Mouse (Mus musculus) small intestine, adult 2 months (tissue): ENCODE measurements around the gene Krtap8-1. TPM values are rescaled to one million over a fixed set of nuclear protein-coding genes. Genes with fewer than 3 reads are reported as not detected.

Experiments
- H3K27ac ChIP-seq: fragments of 200-500 bp; 2 replicates; pipeline ENCODE4 v1.5.1; 2012; ENCODE audit warnings: low read depth, low read length, control low read depth, inconsistent platforms; ENCODE audit not compliant: insufficient read depth
- H3K27me3 ChIP-seq: fragments of 200-500 bp; 2 replicates; pipeline ENCODE4 v1.6.1; 2012; ENCODE audit warnings: mild to moderate bottlenecking, moderate library complexity, low read length, inconsistent platforms; ENCODE audit not compliant: control insufficient read depth, insufficient read depth
- H3K36me3 ChIP-seq: fragments of 200-500 bp; 2 replicates; pipeline ENCODE4 v1.6.1; 2012; ENCODE audit warnings: mild to moderate bottlenecking, low read length, control low read depth, inconsistent platforms; ENCODE audit not compliant: control insufficient read depth, insufficient read depth
- H3K4me1 ChIP-seq: fragments of 200-500 bp; 2 replicates; pipeline ENCODE4 v1.6.1; 2012; ENCODE audit warnings: low read length, inconsistent platforms, mixed read lengths; ENCODE audit not compliant: control insufficient read depth, insufficient read depth, insufficient read length
- H3K4me3 ChIP-seq: fragments of 200-500 bp; 2 replicates; pipeline ENCODE4 v1.5.1; 2012; ENCODE audit warnings: low read depth, mild to moderate bottlenecking, control low read depth, inconsistent platforms, low read length, moderate library complexity
- CTCF ChIP-seq: fragments of 200-500 bp; IDR thresholded peaks from 2 replicates; pipeline ENCODE4 v1.5.1; 2012; ENCODE audit warnings: low read depth, mild to moderate bottlenecking, control low read depth, inconsistent platforms, low read length, moderate library complexity, mixed read lengths; ENCODE audit not compliant: insufficient replicate concordance, insufficient read length; ENCODE audit errors: extremely low read depth
- POLR2A ChIP-seq: fragments of 200-500 bp; IDR thresholded peaks from 2 replicates; pipeline ENCODE4 v1.6.1; 2012; ENCODE audit warnings: low read depth, mild to moderate bottlenecking, control low read depth, inconsistent platforms, low read length, moderate library complexity
- WGBS: fragments of 180-500 bp; shearing (Covaris S2); methylation state at CpG from one replicate; pipeline ENCODE4 v1.1.7; 2018; 5-methylcytosine and 5-hydroxymethylcytosine counted together
- polyA plus RNA-seq: library from polyadenylated mRNA; depleted of rRNA; stranded (reverse); fragments of >200 nt; gene quantifications from 2 replicates; pipeline ENCODE4 v1.2.3, GENCODE M21; 2012; rRNA removed

The Krtap8-1 gene
- polyA plus RNA-seq, result not detected in 2 replicates

GRCm38 (mm10) chr16:89487852-89488251 lies at the start of gene Krtap8-1:
Krtap8-1 (minus strand) TSS chr16:89487952.
- Histone ChIP-seq H3K4me1 (no peaks in the 10 kb centered on the region), H3K27ac (no peak within 1 kb of the TSS), H3K36me3 (no peaks in the 10 kb centered on the region), H3K4me3 (no peak within 1 kb of the TSS), H3K27me3 (no peaks in the 10 kb centered on the region)
- WGBS, result 81% methylated on average over 7 of the region's 7 CpGs
- TF ChIP-seq CTCF (no peak), POLR2A (no peak)

- Histone ChIP-seq H3K4me3 (no peak overlapping the region), H3K36me3 (no peaks in the 10 kb centered on the region), H3K27me3 (no peaks in the 10 kb centered on the region), H3K27ac (no peak overlapping the region), H3K4me1 (no peaks in the 10 kb centered on the region)
- 92% methylated on average over 6 of the region's 6 CpGs for WGBS
- no peak for TF ChIP-seq POLR2A
- TF ChIP-seq CTCF, result no peak
Measured at GRCm38 (mm10) chr16:89537349-89537748, 49.6 kb upstream of the Krtap8-1 start.

DNA sequence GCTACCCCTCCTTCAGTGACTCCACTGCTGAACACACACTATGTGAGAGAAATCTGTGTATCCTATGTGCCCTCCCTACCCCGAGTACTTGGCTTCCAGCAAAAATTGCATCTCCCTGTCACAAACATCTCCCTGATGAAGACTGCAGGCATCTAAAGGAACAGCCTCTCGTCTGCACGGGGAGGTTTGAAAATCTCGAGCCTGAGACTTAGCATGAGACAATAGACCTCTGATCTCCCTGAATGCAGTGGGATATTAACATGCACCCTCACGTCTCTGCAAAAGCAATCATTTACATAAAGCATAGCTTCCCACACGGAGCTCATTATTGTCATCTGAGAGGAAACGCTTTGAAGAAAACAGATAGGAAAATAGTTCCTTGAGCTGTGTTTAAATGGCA lies 42.8 kb upstream of the Krtap8-1 start:
- Histone ChIP-seq H3K36me3 (no peaks in the 10 kb centered on the region), H3K4me3 (no peak overlapping the region), H3K27me3 (no peaks in the 10 kb centered on the region), H3K27ac (no peak overlapping the region), H3K4me1 (no peaks in the 10 kb centered on the region)
- WGBS, result 32% methylated on average over 7 of the region's 7 CpGs
- TF ChIP-seq POLR2A, result no peak
- TF ChIP-seq CTCF, result no peak

DNA sequence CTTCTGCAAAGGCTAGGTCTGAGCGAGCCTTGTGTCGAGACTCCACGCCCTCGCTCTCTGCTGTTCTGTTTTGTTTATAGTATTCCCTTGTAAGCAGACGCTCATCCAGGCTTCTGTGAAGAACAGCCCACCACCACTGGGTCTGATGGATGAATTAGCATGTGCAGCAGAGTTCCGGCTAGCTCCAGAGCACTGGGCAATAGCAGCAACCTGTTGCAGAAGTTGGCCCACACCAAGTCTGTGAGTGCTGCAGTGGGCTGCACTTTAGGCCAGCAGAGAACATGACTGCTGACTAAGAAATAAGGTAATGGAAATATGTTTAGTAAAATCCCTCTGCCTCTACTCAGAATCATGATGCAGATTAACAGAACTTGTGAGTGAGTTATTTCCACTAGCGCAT lies 42.1 kb upstream of the Krtap8-1 start:
- Histone ChIP-seq H3K27me3 (no peaks in the 10 kb centered on the region), H3K27ac (no peak overlapping the region), H3K36me3 (no peaks in the 10 kb centered on the region), H3K4me1 (no peaks in the 10 kb centered on the region), H3K4me3 (no peak overlapping the region)
- WGBS, result 66% methylated on average over 7 of the region's 7 CpGs
- TF ChIP-seq CTCF, result no peak

DNA sequence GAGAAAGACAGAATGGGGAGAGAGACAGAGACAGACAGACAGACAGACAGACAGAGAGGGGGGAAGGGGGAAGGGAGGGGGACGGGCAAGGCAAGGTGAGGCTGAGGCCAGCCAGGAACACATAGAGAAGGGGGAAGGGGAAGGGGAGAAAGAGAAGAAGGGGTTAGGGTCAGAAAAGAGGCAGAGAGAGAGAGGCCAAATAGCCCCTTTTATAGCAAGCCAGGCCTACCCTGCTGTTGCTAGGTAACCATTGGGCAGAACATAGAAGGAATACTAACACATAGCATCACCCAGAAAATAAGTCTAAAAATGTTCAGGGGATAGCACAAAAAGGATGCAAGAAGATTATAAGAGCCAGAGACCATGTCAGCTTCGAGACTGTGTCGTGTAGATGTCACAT lies 40.6 kb upstream of the Krtap8-1 start:
- H3K36me3 ChIP-seq, result no peaks in the 10 kb centered on the region
- no peaks in the 10 kb centered on the region for H3K4me1 ChIP-seq
- no peaks in the 10 kb centered on the region for H3K27me3 ChIP-seq
- no peak overlapping the region for H3K4me3 ChIP-seq
- no peak overlapping the region for H3K27ac ChIP-seq
- no peak for TF ChIP-seq POLR2A
- no peak for TF ChIP-seq CTCF
- WGBS, result 82% methylated on average over 3 of the region's 3 CpGs

GRCm38 (mm10) chr16:89520996-89521395 lies 33.2 kb upstream of the Krtap8-1 start:
- Histone ChIP-seq H3K4me1 (no peaks in the 10 kb centered on the region), H3K27me3 (no peaks in the 10 kb centered on the region), H3K4me3 (no peak overlapping the region), H3K27ac (no peak overlapping the region), H3K36me3 (no peaks in the 10 kb centered on the region)
- TF ChIP-seq POLR2A, result no peak
- no peak for TF ChIP-seq CTCF
- 91% methylated on average over 4 of the region's 4 CpGs for WGBS

DNA sequence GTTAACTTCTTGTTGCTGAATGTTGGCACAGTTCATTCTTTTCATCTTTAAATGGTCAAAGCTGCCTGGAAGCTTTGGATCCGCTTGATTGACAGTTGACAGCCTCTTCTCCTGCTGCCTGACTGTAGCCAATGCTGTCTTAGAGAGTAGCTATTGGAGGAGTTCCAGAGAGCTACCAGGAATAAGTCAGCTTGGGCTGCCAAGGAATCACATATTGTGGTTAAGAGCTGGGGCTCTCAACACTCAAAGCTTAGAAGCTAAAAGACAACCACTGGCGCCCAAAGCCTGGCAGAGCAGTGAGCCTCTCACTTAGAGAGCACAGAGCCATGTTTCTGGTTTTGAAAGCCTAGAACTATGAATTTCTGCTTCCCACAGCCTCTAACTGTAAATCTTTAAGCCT lies 32.8 kb upstream of the Krtap8-1 start:
- Histone ChIP-seq H3K27me3 (no peaks in the 10 kb centered on the region), H3K4me1 (no peaks in the 10 kb centered on the region), H3K4me3 (no peak overlapping the region), H3K36me3 (no peaks in the 10 kb centered on the region), H3K27ac (no peak overlapping the region)
- TF ChIP-seq CTCF (no peak), POLR2A (no peak)
- WGBS, result 95% methylated on average over 2 of the region's 2 CpGs

DNA sequence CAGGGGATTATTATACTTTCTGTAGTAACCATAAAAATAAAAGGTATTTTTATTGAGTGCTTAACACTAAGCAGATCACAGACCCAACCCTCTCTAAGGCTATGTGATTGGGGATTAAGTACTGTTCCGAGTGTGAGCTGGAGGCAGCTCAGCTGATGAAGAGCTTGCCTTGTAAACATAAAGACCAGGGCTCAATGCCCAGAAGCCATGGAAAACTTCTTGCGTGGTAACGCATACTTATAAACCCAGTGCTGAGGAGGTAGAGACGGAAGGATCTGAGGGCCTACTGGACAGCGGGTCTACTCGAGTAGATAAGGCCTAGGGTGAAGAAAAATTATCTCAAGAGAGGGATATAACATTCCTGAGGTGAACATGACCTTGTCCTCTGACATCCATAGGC lies 32.3 kb upstream of the Krtap8-1 start:
- TF ChIP-seq CTCF (no peak), POLR2A (no peak)
- 83% methylated on average over 6 of the region's 6 CpGs for WGBS

More for the DNA sequence above, 32.3 kb upstream of the Krtap8-1 start:
- Histone ChIP-seq H3K4me3 (no peak overlapping the region), H3K36me3 (no peaks in the 10 kb centered on the region), H3K4me1 (no peaks in the 10 kb centered on the region), H3K27ac (no peak overlapping the region), H3K27me3 (no peaks in the 10 kb centered on the region)
